In genomic region chr8:46859164-46859846, GRCm38 (mm10) we compare ENCODE assay signal across 9 mouse cellular contexts.
A peak's percentile ranks its signal among the peaks of the same experiment; 100 is the strongest.
DNase-seq lines count a peak whose midpoint lies in the region; ATAC-seq and TF ChIP-seq lines count a peak whose summit lies in the region.
"Had no signal": no experiment of that assay in that cellular context is flagged by ENCODE, and none has a peak within 500 bp of the region (broad histone marks: within the 10 kb centered on the region; RNA-seq: fewer than 3 reads in every experiment).

No protein-coding gene starts in this region.

- H3K9ac ChIP-seq in heart, embryonic 16.5 days (ENCODE audit: low read length), result no peak overlapping the region
- no peak overlapping the region for H3K9ac ChIP-seq in midbrain, postnatal 0 days (replicated peaks; ENCODE audit: low read length, poor library complexity, severe bottlenecking)

- no peaks in the 10 kb centered on the region for H3K27me3 ChIP-seq in heart, embryonic 16.5 days (ENCODE audit: control insufficient read depth, insufficient read depth, low read length)
- no peaks in the 10 kb centered on the region for H3K27me3 ChIP-seq in midbrain, postnatal 0 days (ENCODE audit: insufficient read depth, low read length)

- 47% methylated on average over 7 of the region's 7 CpGs for WGBS in heart, embryonic 16.5 days
- 27% methylated on average over 7 of the region's 7 CpGs for WGBS in midbrain, postnatal 0 days

- TF ChIP-seq CTCF in midbrain, postnatal 0 days (IDR thresholded peaks at IDR 0.05), result no peak

- peak overlapping the region; percentile 41; the same call in 1 of the 2 replicates for H3K27ac ChIP-seq in heart, embryonic 16.5 days (ENCODE audit: low read length)
- H3K27ac ChIP-seq in midbrain, postnatal 0 days (ENCODE audit: low read depth, low read length), result peak overlapping the region; percentile 21; the same call in 1 of the 2 replicates

- ATAC-seq in heart, embryonic 16.5 days (replicated peaks; ENCODE audit: extremely low read depth, insufficient read depth, low FRiP score), result peak; percentile 37; the same call in 1 of the 2 replicates
- no peak for ATAC-seq in midbrain, postnatal 0 days (ENCODE audit: low FRiP score)

- H3K36me3 ChIP-seq in heart, embryonic 16.5 days (ENCODE audit: control insufficient read depth, insufficient read depth), result no peaks in the 10 kb centered on the region
- H3K36me3 ChIP-seq in midbrain, postnatal 0 days (ENCODE audit: insufficient read depth, low read length), result no peaks in the 10 kb centered on the region

- no peak for DNase-seq in heart, adult 8-10 months (ENCODE audit: low spot score)
- peak; percentile 31 to 52 for DNase-seq in CD8-positive naive resting alpha-beta T cell, adult 2 months (ENCODE audit: low read depth in 2 of 2, low spot score in 2 of 2)
- DNase-seq in induced T-regulatory cell, adult 2 months (ENCODE audit: low read depth), result peak; percentile 81
- no peak for DNase-seq in midbrain, postnatal 0 days (ENCODE audit: low spot score)
- DNase-seq in left cerebral cortex, adult 8-10 months (ENCODE audit: low spot score in 2 of 2), result no peak
- no peak for DNase-seq in adrenal gland, adult 8-10 months
- no peak for DNase-seq in kidney, postnatal 14 days

- no peaks in the 10 kb centered on the region for H3K4me1 ChIP-seq in heart, embryonic 16.5 days (ENCODE audit: control insufficient read depth, insufficient read depth, low read length)
- no peaks in the 10 kb centered on the region for H3K4me1 ChIP-seq in midbrain, postnatal 0 days (ENCODE audit: insufficient read depth, low read length)

- H3K4me2 ChIP-seq in heart, embryonic 16.5 days (ENCODE audit: low read depth, low read length), result no peak overlapping the region
- H3K4me2 ChIP-seq in midbrain, postnatal 0 days (ENCODE audit: low read depth, low read length, poor library complexity, severe bottlenecking), result no peak overlapping the region
- H3K4me2 ChIP-seq: liver, embryonic 11.5 days had no signal

- no peaks in the 10 kb centered on the region for H3K9me3 ChIP-seq in heart, embryonic 16.5 days (replicated peaks; ENCODE audit: control insufficient read depth, low read length)
- no peaks in the 10 kb centered on the region for H3K9me3 ChIP-seq in midbrain, postnatal 0 days (ENCODE audit: low read length)

- H3K4me3 ChIP-seq in heart, embryonic 16.5 days (ENCODE audit: low read length), result no peak overlapping the region
- no peak overlapping the region for H3K4me3 ChIP-seq in midbrain, postnatal 0 days (ENCODE audit: low read depth, low read length)

Comparison
In these comparisons a context has a peak if more than half of its experiments do, and no peak if none do; other contexts are left out.
1. DNase-seq: peak in CD8-positive naive resting alpha-beta T cell, adult 2 months (2 of 2) and induced T-regulatory cell, adult 2 months (single experiment); none in heart, adult 8-10 months (single experiment), midbrain, postnatal 0 days (single experiment), left cerebral cortex, adult 8-10 months (0 of 2), adrenal gland, adult 8-10 months (single experiment) and kidney, postnatal 14 days (single experiment).